24 mouse cellular contexts compared by ENCODE assay signal in genomic region chr13:77049736-77050135, GRCm38 (mm10).
DNase-seq lines count a peak whose midpoint lies in the region; ATAC-seq and TF ChIP-seq lines count a peak whose summit lies in the region.
"Had no signal": no experiment of that assay in that cellular context is flagged by ENCODE, and none has a peak within 500 bp of the region (broad histone marks: within the 10 kb centered on the region; RNA-seq: fewer than 3 reads in every experiment).

No protein-coding gene starts in this region.

- WGBS in lung, embryonic 14.5 days: 67% methylated on average over 3 of the region's 3 CpGs
- 74% methylated on average over 3 of the region's 3 CpGs for WGBS in intestine, embryonic 16.5 days

- peak; percentile 2 for DNase-seq in kidney, postnatal 14 days
- no peak for DNase-seq in kidney, adult 18-20 months
- DNase-seq in lung, embryonic 14.5 days: peak; percentile 5
- no peak for DNase-seq in lung, postnatal 10 days
- peak; percentile 40 for DNase-seq in adrenal gland, postnatal 14 days
- peak; percentile 41 to 52 for DNase-seq in adrenal gland, postnatal 36 days
- DNase-seq: cerebellum, adult 18-20 months; cerebellum, adult 9-10 months; cerebellum, postnatal 14 days; gastrocnemius, postnatal 10 days; gastrocnemius, postnatal 36 days; heart, adult 2 months; heart, postnatal 14 days; heart, postnatal 4 days had no signal

- H3K4me3 ChIP-seq in lung, embryonic 14.5 days (ENCODE audit: low read depth, low read length): no peak overlapping the region
- H3K4me3 ChIP-seq in intestine, embryonic 16.5 days (ENCODE audit: low read length): no peak overlapping the region
- H3K4me3 ChIP-seq: forebrain, embryonic 10.5 days; forebrain, embryonic 13.5 days; heart, adult 2 months; heart, embryonic 10.5 days; heart, embryonic 13.5 days had no signal

- no peaks in the 10 kb centered on the region for H3K36me3 ChIP-seq in lung, embryonic 14.5 days (ENCODE audit: insufficient read depth)
- no peaks in the 10 kb centered on the region for H3K36me3 ChIP-seq in intestine, embryonic 16.5 days (ENCODE audit: control insufficient read depth, insufficient read depth, low read length)

- H3K27me3 ChIP-seq in lung, embryonic 14.5 days (ENCODE audit: insufficient read depth, low read length): no peaks in the 10 kb centered on the region
- no peaks in the 10 kb centered on the region for H3K27me3 ChIP-seq in intestine, embryonic 16.5 days (replicated peaks; ENCODE audit: control insufficient read depth, insufficient read depth, low read length)
- H3K27me3 ChIP-seq: forebrain, embryonic 13.5 days; heart, embryonic 13.5 days had no signal

- H3K27ac ChIP-seq in lung, embryonic 14.5 days (ENCODE audit: low read depth): no peak overlapping the region
- no peak overlapping the region for H3K27ac ChIP-seq in intestine, embryonic 16.5 days (ENCODE audit: low read length)
- H3K27ac ChIP-seq: forebrain, embryonic 10.5 days; forebrain, embryonic 13.5 days; heart, adult 2 months; heart, embryonic 10.5 days; heart, embryonic 13.5 days; hindbrain, embryonic 14.5 days; hindbrain, postnatal 0 days had no signal

- H3K9me3 ChIP-seq in lung, embryonic 14.5 days (ENCODE audit: low read depth, low read length): no peaks in the 10 kb centered on the region
- no peaks in the 10 kb centered on the region for H3K9me3 ChIP-seq in intestine, embryonic 16.5 days (ENCODE audit: control insufficient read depth, low read length)
- H3K9me3 ChIP-seq: forebrain, embryonic 10.5 days; forebrain, embryonic 13.5 days; heart, embryonic 10.5 days; heart, embryonic 13.5 days had no signal

- H3K4me2 ChIP-seq in lung, embryonic 14.5 days: no peak overlapping the region
- no peak overlapping the region for H3K4me2 ChIP-seq in intestine, embryonic 16.5 days (ENCODE audit: low read depth, low read length)
- H3K4me2 ChIP-seq: forebrain, embryonic 13.5 days; heart, embryonic 13.5 days; hindbrain, embryonic 14.5 days had no signal

- no peak for TF ChIP-seq CTCF in lung, embryonic 14.5 days (IDR thresholded peaks at IDR 0.05; ENCODE audit: low read depth)

- no peak overlapping the region for H3K9ac ChIP-seq in lung, embryonic 14.5 days
- no peak overlapping the region for H3K9ac ChIP-seq in intestine, embryonic 16.5 days (ENCODE audit: low read depth, low read length)
- H3K9ac ChIP-seq: forebrain, embryonic 13.5 days; heart, embryonic 13.5 days; hindbrain, embryonic 14.5 days had no signal

- H3K4me1 ChIP-seq in lung, embryonic 14.5 days (ENCODE audit: insufficient read depth): no peaks in the 10 kb centered on the region
- H3K4me1 ChIP-seq in intestine, embryonic 16.5 days (ENCODE audit: control insufficient read depth, insufficient read depth, low read length): no peaks in the 10 kb centered on the region
- H3K4me1 ChIP-seq: heart, embryonic 10.5 days had no signal

- ATAC-seq in lung, embryonic 14.5 days (ENCODE audit: insufficient read depth): no peak
- no peak for ATAC-seq in intestine, embryonic 16.5 days
- ATAC-seq: CD4-positive, CD25-positive, alpha-beta regulatory T cell, adult 4 months; forebrain, embryonic 13.5 days; forebrain, embryonic 16.5 days; hindbrain, postnatal 0 days; inflammation-experienced regulatory T-cells, adult 6 months had no signal

Comparison
In these comparisons a context has a peak if more than half of its experiments do, and no peak if none do; other contexts are left out.
1. DNase-seq: peak in kidney, postnatal 14 days (single experiment), lung, embryonic 14.5 days (single experiment), adrenal gland, postnatal 14 days (single experiment) and adrenal gland, postnatal 36 days (2 of 2); none in kidney, adult 18-20 months (single experiment) and lung, postnatal 10 days (single experiment).